Mouse (Mus musculus): ENCODE data around the gene Chaf1b.

- TF ChIP-seq CTCF (IDR thresholded peaks at IDR 0.05; ENCODE audit: low read depth) (no peak), EP300 (IDR thresholded peaks at IDR 0.05; ENCODE audit: low read depth) (no peak)
These were observed 8.9 kb upstream of the Chaf1b start for GRCm38 (mm10) chr16:93874841-93875240.

Measured in heart, postnatal 0 days (tissue).